Mouse (Mus musculus): ENCODE results near the gene Vps53. TPM values are rescaled to one million over a fixed set of nuclear protein-coding genes. Genes with fewer than 3 reads are reported as not detected.
"Not testable (repeated sequence)": the region's sequence is repeated elsewhere in the genome, so short reads cannot be mapped to it uniquely, and the experiment has no call there.

Gene Vps53
- polyA plus RNA-seq, 1 experiment = 56.6 TPM

DNA sequence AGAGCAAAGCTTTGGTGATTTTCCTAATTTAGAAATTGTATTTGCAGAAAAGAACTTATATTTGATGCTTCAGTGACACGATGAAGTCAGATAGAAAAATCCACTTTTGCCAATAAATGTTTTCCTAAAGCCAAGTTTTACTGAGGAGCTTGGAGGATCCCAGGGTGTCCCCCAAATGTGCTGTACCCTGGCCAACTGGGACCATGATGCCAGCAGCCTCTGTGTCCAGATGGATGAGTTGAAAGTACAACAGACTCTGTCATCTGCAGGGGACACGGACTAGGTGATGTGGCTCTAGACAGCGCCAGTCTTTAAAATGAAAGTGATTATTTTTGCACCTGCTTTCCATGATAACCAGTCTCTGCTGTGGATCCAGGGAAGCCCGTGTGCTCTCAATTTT is 159.6 kb downstream of the Vps53 start:
- Histone ChIP-seq H3K27ac (ENCODE audit: insufficient read depth, low read length) (no peak overlapping the region), H3K4me1 (ENCODE audit: control insufficient read depth, insufficient read depth, low read length) (no peaks in the 10 kb centered on the region), H3K4me3 (ENCODE audit: insufficient read depth, low read length) (no peak overlapping the region)
- TF ChIP-seq CTCF (IDR thresholded peaks at IDR 0.05; ENCODE audit: extremely low read depth, insufficient read depth, low read length) = no peak
- no peak for TF ChIP-seq POLR2A (IDR thresholded peaks at IDR 0.05; ENCODE audit: extremely low read depth, insufficient read depth, low read length)

GRCm38 (mm10) chr11:76015814-76016213 is 163.6 kb downstream of the Vps53 start:
- H3K4me1 ChIP-seq (ENCODE audit: control insufficient read depth, insufficient read depth, low read length) = no peaks in the 10 kb centered on the region
- H3K27ac ChIP-seq (ENCODE audit: insufficient read depth, low read length) = no peak overlapping the region
- H3K4me3 ChIP-seq (ENCODE audit: insufficient read depth, low read length) = no peak overlapping the region
- TF ChIP-seq POLR2A (IDR thresholded peaks at IDR 0.05; ENCODE audit: extremely low read depth, insufficient read depth, low read length) (no peak), CTCF (IDR thresholded peaks at IDR 0.05; ENCODE audit: extremely low read depth, insufficient read depth, low read length) (no peak)

DNA sequence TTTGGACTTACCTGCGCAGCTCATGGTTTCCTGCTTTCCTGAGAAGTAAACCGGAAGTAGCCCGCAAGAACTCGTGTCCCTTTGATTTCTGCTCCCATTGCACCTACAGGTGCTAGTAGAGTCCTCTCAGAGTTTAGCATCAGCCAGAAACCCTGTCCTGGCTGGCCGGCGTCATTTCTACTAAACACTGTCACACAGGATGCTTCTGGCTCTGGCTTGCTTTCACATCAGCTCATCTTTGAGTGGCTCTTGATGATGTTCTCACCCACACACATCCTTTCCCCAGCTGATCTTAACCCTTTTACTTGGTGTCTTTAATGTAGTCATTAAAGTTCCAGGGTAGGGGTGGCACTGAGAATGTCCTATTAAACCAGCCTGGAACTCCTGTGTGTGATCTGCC is 164.2 kb downstream of the Vps53 start:
- no peak overlapping the region for H3K27ac ChIP-seq (ENCODE audit: insufficient read depth, low read length)
- no peak overlapping the region for H3K4me3 ChIP-seq (ENCODE audit: insufficient read depth, low read length)
- no peaks in the 10 kb centered on the region for H3K4me1 ChIP-seq (ENCODE audit: control insufficient read depth, insufficient read depth, low read length)
- no peak for TF ChIP-seq CTCF (IDR thresholded peaks at IDR 0.05; ENCODE audit: extremely low read depth, insufficient read depth, low read length)
- TF ChIP-seq POLR2A (IDR thresholded peaks at IDR 0.05; ENCODE audit: extremely low read depth, insufficient read depth, low read length) = no peak

DNA sequence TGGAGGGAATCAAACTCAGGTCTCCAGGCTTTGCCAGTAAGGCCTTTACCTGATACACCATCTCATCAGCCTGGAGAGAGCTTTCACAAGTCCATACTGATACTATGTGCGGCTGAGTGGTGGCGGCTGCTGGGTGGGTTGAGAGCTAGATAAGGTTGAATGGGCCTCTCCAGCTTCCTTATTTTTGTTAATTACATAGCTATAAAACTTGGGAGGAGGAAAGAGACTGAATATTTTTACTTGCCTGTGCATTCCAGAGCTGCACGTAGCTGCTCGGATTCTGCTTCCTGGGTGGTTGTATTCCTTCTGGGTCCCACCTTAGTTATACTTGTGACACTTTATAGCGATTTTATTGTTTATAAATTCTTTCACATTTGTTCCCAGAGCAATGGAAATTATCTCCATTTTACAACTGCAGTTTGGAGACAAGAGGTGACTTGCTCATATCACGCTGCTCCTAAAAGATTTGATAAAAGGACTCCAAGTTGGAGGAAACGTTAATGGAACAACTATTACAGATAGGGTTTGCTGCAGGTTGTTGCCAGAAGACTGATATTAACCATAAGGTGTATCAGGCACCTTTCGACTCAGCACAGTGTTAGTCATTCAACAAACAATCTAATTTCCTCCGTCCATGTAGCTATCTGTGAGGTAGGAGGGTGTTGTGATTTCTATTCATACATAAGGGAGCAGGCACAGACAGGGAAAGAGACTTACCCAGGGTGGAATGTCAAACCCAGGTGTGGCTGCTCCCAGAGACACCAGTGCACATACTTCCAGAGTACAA is 168.4 kb downstream of the Vps53 start:
- TF ChIP-seq CTCF (IDR thresholded peaks at IDR 0.05; ENCODE audit: extremely low read depth, insufficient read depth, low read length) (no peak), POLR2A (IDR thresholded peaks at IDR 0.05; ENCODE audit: extremely low read depth, insufficient read depth, low read length) (no peak)
- Histone ChIP-seq H3K27ac (ENCODE audit: insufficient read depth, low read length) (no peak overlapping the region), H3K4me3 (ENCODE audit: insufficient read depth, low read length) (no peak overlapping the region)

GRCm38 (mm10) chr11:76009101-76009500 is 170.3 kb downstream of the Vps53 start:
- no peak for TF ChIP-seq CTCF (IDR thresholded peaks at IDR 0.05; ENCODE audit: extremely low read depth, insufficient read depth, low read length)
- no peak for TF ChIP-seq POLR2A (IDR thresholded peaks at IDR 0.05; ENCODE audit: extremely low read depth, insufficient read depth, low read length)
- H3K4me1 ChIP-seq (ENCODE audit: control insufficient read depth, insufficient read depth, low read length) = no peaks in the 10 kb centered on the region
- no peak overlapping the region for H3K27ac ChIP-seq (ENCODE audit: insufficient read depth, low read length)
- no peak overlapping the region for H3K4me3 ChIP-seq (ENCODE audit: insufficient read depth, low read length)

More for the DNA sequence above, 168.4 kb downstream of the Vps53 start:
- no peaks in the 10 kb centered on the region for H3K4me1 ChIP-seq (ENCODE audit: control insufficient read depth, insufficient read depth, low read length)

DNA sequence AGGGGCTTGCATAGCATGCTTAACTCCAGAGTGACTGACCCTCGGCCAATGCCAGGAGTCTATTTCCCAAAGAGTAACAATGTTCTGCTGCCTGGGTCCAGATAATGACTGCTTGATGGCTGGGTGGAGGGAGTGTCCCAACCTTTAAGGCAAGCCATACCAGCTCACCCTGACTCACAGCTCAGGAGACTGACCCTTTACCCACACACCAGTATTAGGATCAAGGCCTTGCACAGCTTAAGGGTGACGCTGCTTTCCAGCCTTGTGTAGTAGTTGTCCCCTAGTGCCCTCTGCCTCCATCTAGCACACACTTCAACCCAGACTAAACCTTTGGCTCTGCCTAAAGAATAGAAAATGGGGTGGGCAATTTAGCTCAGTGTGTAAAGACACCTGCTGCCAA is 171.3 kb downstream of the Vps53 start:
- Histone ChIP-seq H3K4me3 (ENCODE audit: insufficient read depth, low read length) (no peak overlapping the region), H3K27ac (ENCODE audit: insufficient read depth, low read length) (no peak overlapping the region), H3K4me1 (ENCODE audit: control insufficient read depth, insufficient read depth, low read length) (no peaks in the 10 kb centered on the region)
- no peak for TF ChIP-seq CTCF (IDR thresholded peaks at IDR 0.05; ENCODE audit: extremely low read depth, insufficient read depth, low read length)

- not testable (repeated sequence) for H3K27ac ChIP-seq (ENCODE audit: insufficient read depth, low read length); H3K4me3 ChIP-seq (ENCODE audit: insufficient read depth, low read length); H3K4me1 ChIP-seq (ENCODE audit: control insufficient read depth, insufficient read depth, low read length)
Measured at GRCm38 (mm10) chr11:76004276-76004675, 175.2 kb downstream of the Vps53 start.

- Histone ChIP-seq H3K27ac (ENCODE audit: insufficient read depth, low read length) (no peak overlapping the region), H3K4me3 (ENCODE audit: insufficient read depth, low read length) (no peak overlapping the region), H3K4me1 (ENCODE audit: control insufficient read depth, insufficient read depth, low read length) (no peaks in the 10 kb centered on the region)
- TF ChIP-seq CTCF (IDR thresholded peaks at IDR 0.05; ENCODE audit: extremely low read depth, insufficient read depth, low read length) = peak; percentile 35
- no peak for TF ChIP-seq POLR2A (IDR thresholded peaks at IDR 0.05; ENCODE audit: extremely low read depth, insufficient read depth, low read length)
Measured at GRCm38 (mm10) chr11:76001237-76001878, 178.1 kb downstream of the Vps53 start.

- TF ChIP-seq CTCF (IDR thresholded peaks at IDR 0.05; ENCODE audit: extremely low read depth, insufficient read depth, low read length) (no peak), POLR2A (IDR thresholded peaks at IDR 0.05; ENCODE audit: extremely low read depth, insufficient read depth, low read length) (no peak)
Measured at GRCm38 (mm10) chr11:76000701-76001100, 178.7 kb downstream of the Vps53 start.

DNA sequence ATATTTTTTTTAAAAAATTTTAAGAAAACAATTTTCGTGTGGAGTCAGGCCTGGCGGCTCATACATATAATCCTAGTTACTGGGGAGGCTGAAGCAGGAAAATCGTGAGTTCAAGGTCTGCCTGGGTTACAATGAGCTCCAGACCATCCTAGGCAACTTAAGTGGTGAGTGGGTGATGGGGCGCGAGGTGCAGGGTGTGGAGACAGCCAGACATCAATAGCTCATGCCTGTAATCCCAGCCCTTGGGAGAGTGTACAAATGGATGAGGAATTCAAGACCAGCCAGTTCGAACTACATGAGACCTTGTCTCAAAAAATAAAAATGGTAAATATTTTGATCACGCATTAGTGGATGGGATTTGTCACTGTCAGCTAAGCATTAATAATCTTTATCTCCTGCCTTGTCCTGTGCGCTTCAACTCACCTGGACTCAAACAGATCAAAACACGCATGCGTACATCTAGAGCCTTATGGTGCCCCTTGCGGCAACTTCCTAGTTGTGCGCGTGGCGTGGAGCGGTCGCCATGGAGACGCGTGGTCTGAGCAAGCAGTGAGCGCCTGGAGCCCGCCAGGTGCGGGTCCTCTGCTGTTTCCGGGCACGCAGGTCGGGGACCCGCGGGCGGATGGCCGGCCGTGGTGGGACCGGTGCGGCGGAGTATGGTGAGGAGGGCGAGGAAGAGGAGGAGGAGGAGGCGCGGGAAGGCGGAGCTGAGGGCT is 179.8 kb downstream of the Vps53 start, which contains the start of gene 1700016K19Rik:
Gene 1700016K19Rik, plus strand, starts transcription at position 473 of the 716 bp plus-strand sequence.
- TF ChIP-seq POLR2A (IDR thresholded peaks at IDR 0.05; ENCODE audit: extremely low read depth, insufficient read depth, low read length) (no peak), CTCF (IDR thresholded peaks at IDR 0.05; ENCODE audit: extremely low read depth, insufficient read depth, low read length) (peak; percentile 65)
- H3K4me3 ChIP-seq (ENCODE audit: insufficient read depth, low read length) = peak within 1 kb of the TSS; percentile 29
- no peaks in the 10 kb centered on the region for H3K4me1 ChIP-seq (ENCODE audit: control insufficient read depth, insufficient read depth, low read length)
- H3K27ac ChIP-seq (ENCODE audit: insufficient read depth, low read length) = no peak within 1 kb of the TSS

More at GRCm38 (mm10) chr11:76000701-76001100, 178.7 kb downstream of the Vps53 start:
- H3K4me3 ChIP-seq (ENCODE audit: insufficient read depth, low read length) = no peak overlapping the region
- no peaks in the 10 kb centered on the region for H3K4me1 ChIP-seq (ENCODE audit: control insufficient read depth, insufficient read depth, low read length)
- H3K27ac ChIP-seq (ENCODE audit: insufficient read depth, low read length) = no peak overlapping the region

Measured in cortical plate, adult 2 months (tissue).